Mouse (Mus musculus) liver, postnatal 0 days (tissue): Measurements from ENCODE around the gene Slco3a1.

ENCODE experiments used
- CTCF ChIP-seq: sonication (generic); IDR thresholded peaks from 2 replicates; pipeline ENCODE4 v1.5.1; 2016; ENCODE audit warnings: antibody characterized with exemption, low read depth
- EP300 ChIP-seq: IDR thresholded peaks from 2 replicates; pipeline ENCODE4 v1.6.1; 2016; ENCODE audit warnings: antibody characterized with exemption, low read depth, mild to moderate bottlenecking

GRCm38 (mm10) chr7:74363440-74363839 is 191.1 kb downstream of the Slco3a1 start:
- TF ChIP-seq CTCF (peak; percentile 58), EP300 (no peak)
